Mouse (Mus musculus) liver, embryonic 14.5 days (tissue): ENCODE results near the gene Hsf4.

Experiments used
- CTCF ChIP-seq: IDR thresholded peaks from 2 replicates; pipeline ENCODE4 v1.5.1; 2016; ENCODE audit warnings: antibody characterized with exemption, low read depth, control low read depth
- EP300 ChIP-seq: IDR thresholded peaks from 2 replicates; pipeline ENCODE4 v1.6.1; 2016; ENCODE audit warnings: antibody characterized with exemption, low read depth

DNA sequence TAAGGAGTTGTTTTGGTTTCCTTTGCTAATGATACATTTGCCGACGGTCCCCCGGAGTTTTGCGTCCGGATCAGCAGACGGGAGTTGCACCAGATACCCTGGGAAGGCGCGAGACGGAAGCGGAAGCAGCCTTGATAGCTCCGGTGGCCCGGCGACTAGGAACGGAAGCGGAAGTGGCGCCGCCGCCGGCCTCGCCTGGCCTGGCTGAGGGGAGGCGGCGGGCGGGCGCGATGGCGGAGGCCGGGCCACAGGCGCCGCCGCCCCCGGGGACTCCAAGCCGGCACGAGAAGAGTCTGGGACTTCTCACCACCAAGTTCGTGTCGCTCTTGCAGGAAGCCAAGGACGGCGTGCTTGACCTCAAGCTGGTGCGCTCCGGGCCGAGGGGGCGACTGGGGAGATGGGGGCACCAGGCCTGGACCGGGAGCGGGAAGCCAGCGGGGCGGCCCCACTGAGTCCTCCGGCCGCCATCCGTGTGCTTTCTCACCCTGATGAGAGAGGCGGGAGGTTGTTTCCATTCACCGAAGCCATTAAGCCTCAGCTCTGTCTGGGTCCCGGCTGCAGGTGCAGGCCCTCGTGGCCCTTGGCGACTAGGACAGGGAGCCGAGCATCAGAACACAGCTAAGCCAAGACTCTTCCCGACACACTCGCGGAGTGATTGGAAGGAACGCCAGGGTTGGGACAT is 28.1 kb downstream of the Hsf4 start, which contains the start of gene E2f4:
- 0 out of 2 replicates have a peak, but pooled peaks have one; percentile 5 for TF ChIP-seq CTCF
- TF ChIP-seq EP300: no peak; the same call in 1 of the 2 replicates
